Mouse (Mus musculus) lung, postnatal 0 days (tissue): ENCODE measurements around the gene Cct4.

Experiments
- CTCF ChIP-seq: IDR thresholded peaks from 2 replicates; pipeline ENCODE4 v1.5.1; 2016; ENCODE audit warnings: antibody characterized with exemption, mild to moderate bottlenecking
- EP300 ChIP-seq: IDR thresholded peaks from 2 replicates; pipeline ENCODE4 v1.6.1; 2016; ENCODE audit warnings: antibody characterized with exemption, mild to moderate bottlenecking, control low read depth

GRCm38 (mm10) chr11:22981041-22981440 is 9.3 kb upstream of the Cct4 start:
- no peak for TF ChIP-seq CTCF
- no peak for TF ChIP-seq EP300
